Mouse (Mus musculus): ENCODE measurements around the gene 1700025G04Rik. TPM values are rescaled to one million over a fixed set of nuclear protein-coding genes. Genes with fewer than 3 reads are reported as not detected.
A peak's percentile ranks its signal among the peaks of the same experiment; 100 is the strongest.

Gene 1700025G04Rik
- total RNA-seq, 2 experiments from 2014 or later = 70.0 to 76.7 TPM

GRCm38 (mm10) chr1:151943681-151944237 lies 146.2 kb downstream of the 1700025G04Rik start:
- intact Hi-C loops (cut with DNase I) = no loop called here
- no peak for DNase-seq (ENCODE audit: low spot score in 2 of 2)

- intact Hi-C loops (cut with DNase I) = no loop called here
- no peak for DNase-seq (ENCODE audit: low spot score in 2 of 2)
Measured at GRCm38 (mm10) chr1:151942972-151943654, 146.8 kb downstream of the 1700025G04Rik start.

GRCm38 (mm10) chr1:151939987-151940386 lies 149.9 kb downstream of the 1700025G04Rik start:
- no peak for DNase-seq (ENCODE audit: low spot score in 2 of 2)
- intact Hi-C loops (cut with DNase I) = no loop called here

- DNase-seq (ENCODE audit: low spot score in 2 of 2) = no peak
- intact Hi-C loops (cut with DNase I) = no loop called here
Measured at GRCm38 (mm10) chr1:151939510-151939909, 150.4 kb downstream of the 1700025G04Rik start.

GRCm38 (mm10) chr1:151933605-151934004 lies 156.3 kb downstream of the 1700025G04Rik start:
- intact Hi-C loops (cut with DNase I) = no loop called here
- no peak for DNase-seq (ENCODE audit: low spot score in 2 of 2)

- intact Hi-C loops (cut with DNase I) = no loop called here
- DNase-seq (ENCODE audit: low spot score in 2 of 2) = no peak
Measured at GRCm38 (mm10) chr1:151926826-151927225, 163.1 kb downstream of the 1700025G04Rik start.

GRCm38 (mm10) chr1:151926141-151926540 lies 163.8 kb downstream of the 1700025G04Rik start:
- intact Hi-C loops (cut with DNase I) = no loop called here
- DNase-seq (ENCODE audit: low spot score in 2 of 2) = no peak

GRCm38 (mm10) chr1:151925738-151926137 lies 164.2 kb downstream of the 1700025G04Rik start:
- intact Hi-C loops (cut with DNase I) = no loop called here
- peak; percentile 41 to 59 for DNase-seq (ENCODE audit: low spot score in 2 of 2)

GRCm38 (mm10) chr1:151918806-151919357 lies 171.0 kb downstream of the 1700025G04Rik start:
- intact Hi-C loops (cut with DNase I) = no loop called here
- no peak for DNase-seq (ENCODE audit: low spot score in 2 of 2)

- DNase-seq (ENCODE audit: low spot score in 2 of 2) = no peak
- intact Hi-C loops (cut with DNase I) = no loop called here
Measured at GRCm38 (mm10) chr1:151917736-151918135, 172.2 kb downstream of the 1700025G04Rik start.

GRCm38 (mm10) chr1:151914494-151914893 lies 175.4 kb downstream of the 1700025G04Rik start:
- no peak for DNase-seq (ENCODE audit: low spot score in 2 of 2)
- intact Hi-C loops (cut with DNase I) = no loop called here

GRCm38 (mm10) chr1:151907014-151907413 lies 182.9 kb downstream of the 1700025G04Rik start:
- intact Hi-C loops (cut with DNase I) = no loop called here
- no peak for DNase-seq (ENCODE audit: low spot score in 2 of 2)

- DNase-seq (ENCODE audit: low spot score in 2 of 2) = no peak
- intact Hi-C loops (cut with DNase I) = no loop called here
Measured at GRCm38 (mm10) chr1:151900706-151901360, 189.1 kb downstream of the 1700025G04Rik start.

GRCm38 (mm10) chr1:151899964-151900363 lies 190.0 kb downstream of the 1700025G04Rik start:
- intact Hi-C loops (cut with DNase I) = no loop called here
- DNase-seq (ENCODE audit: low spot score in 2 of 2) = no peak

GRCm38 (mm10) chr1:151895406-151895805 lies 194.5 kb downstream of the 1700025G04Rik start:
- intact Hi-C loops (cut with DNase I) = no loop called here

GRCm38 (mm10) chr1:151893976-151894375 lies 195.9 kb downstream of the 1700025G04Rik start:
- DNase-seq (ENCODE audit: low spot score in 2 of 2) = no peak
- intact Hi-C loops (cut with DNase I) = no loop called here

More at GRCm38 (mm10) chr1:151895406-151895805, 194.5 kb downstream of the 1700025G04Rik start:
- DNase-seq (ENCODE audit: low spot score in 2 of 2) = no peak

- no peak for DNase-seq (ENCODE audit: low spot score in 2 of 2)
- intact Hi-C loops (cut with DNase I) = no loop called here
Measured at GRCm38 (mm10) chr1:151892008-151892407, 197.9 kb downstream of the 1700025G04Rik start.

GRCm38 (mm10) chr1:151891194-151891593 lies 198.7 kb downstream of the 1700025G04Rik start:
- no peak for DNase-seq (ENCODE audit: low spot score in 2 of 2)
- intact Hi-C loops (cut with DNase I) = no loop called here

GRCm38 (mm10) chr1:151890041-151890621 lies 199.8 kb downstream of the 1700025G04Rik start:
- peak; percentile 68 to 73 for DNase-seq (ENCODE audit: low spot score in 2 of 2)
- intact Hi-C loops (cut with DNase I) = no loop called here

GRCm38 (mm10) chr1:151887631-151888030 lies 202.3 kb downstream of the 1700025G04Rik start:
- DNase-seq (ENCODE audit: low spot score in 2 of 2) = no peak
- intact Hi-C loops (cut with DNase I) = no loop called here
